8 mouse cellular contexts compared by ENCODE assay signal in genomic region chr7:116504818-116505170, GRCm38 (mm10). TPM values are rescaled to one million over a fixed set of nuclear protein-coding genes. Genes with fewer than 3 reads are reported as not detected.
DNase-seq lines count a peak whose midpoint lies in the region; ATAC-seq and TF ChIP-seq lines count a peak whose summit lies in the region.

No protein-coding gene starts in this region.

- peak overlapping the region; percentile 89 for H3K4me3 ChIP-seq in left cerebral cortex, adult 2 months
- peak overlapping the region; percentile 68 for H3K4me3 ChIP-seq in embryonic facial prominence, embryonic 11.5 days (ENCODE audit: low read depth, low read length)
- H3K4me3 ChIP-seq in intestine, postnatal 0 days (ENCODE audit: low read depth, low read length), result peak overlapping the region; percentile 59
- peak overlapping the region; percentile 68 for H3K4me3 ChIP-seq in neural tube, embryonic 13.5 days

- H3K36me3 ChIP-seq in embryonic facial prominence, embryonic 11.5 days (replicated peaks; ENCODE audit: control insufficient read depth, insufficient read depth, low read depth, low read length), result no peaks in the 10 kb centered on the region
- H3K36me3 ChIP-seq in intestine, postnatal 0 days (ENCODE audit: control insufficient read depth, insufficient read depth), result no peaks in the 10 kb centered on the region
- H3K36me3 ChIP-seq in neural tube, embryonic 13.5 days, result peaks cover 4% of the 10 kb centered on the region; the same call in 1 of the 2 replicates

- intact Hi-C loops in left cerebral cortex, adult 2 months (cut with DNase I), result loop anchor here (2.0 kb wide), 2 partner anchors 46 to 62 kb away; partner anchors contain the start of gene Pik3c2a
- intact Hi-C loops in left cerebral cortex, postnatal 10 days (cut with DNase I), result loop anchor here (5.0 to 10.0 kb wide), 2 partner anchors 57 to 170 kb away; partner anchors contain the start of gene Rps13

- WGBS in embryonic facial prominence, embryonic 11.5 days, result 6% methylated on average over 6 of the region's 6 CpGs
- WGBS in intestine, postnatal 0 days, result 2% methylated on average over 6 of the region's 6 CpGs
- 5% methylated on average over 6 of the region's 6 CpGs for WGBS in neural tube, embryonic 13.5 days

- H3K4me2 ChIP-seq in embryonic facial prominence, embryonic 11.5 days (ENCODE audit: low read depth, low read length), result peak overlapping the region; percentile 82
- peak overlapping the region; percentile 94 for H3K4me2 ChIP-seq in intestine, postnatal 0 days (replicated peaks; ENCODE audit: low read depth)
- peak overlapping the region; percentile 77 for H3K4me2 ChIP-seq in neural tube, embryonic 13.5 days

- H3K4me1 ChIP-seq in embryonic facial prominence, embryonic 11.5 days (ENCODE audit: control insufficient read depth, insufficient read depth, low read length), result no peaks in the 10 kb centered on the region
- H3K4me1 ChIP-seq in intestine, postnatal 0 days (replicated peaks; ENCODE audit: control insufficient read depth, insufficient read depth, low read length), result no peaks in the 10 kb centered on the region
- H3K4me1 ChIP-seq in neural tube, embryonic 13.5 days (replicated peaks), result peaks cover 19% of the 10 kb centered on the region

- no peaks in the 10 kb centered on the region for H3K27me3 ChIP-seq in embryonic facial prominence, embryonic 11.5 days (ENCODE audit: control insufficient read depth, insufficient read depth, low read length)
- H3K27me3 ChIP-seq in intestine, postnatal 0 days (replicated peaks; ENCODE audit: control insufficient read depth, insufficient read depth, low read length), result no peaks in the 10 kb centered on the region
- H3K27me3 ChIP-seq in neural tube, embryonic 13.5 days, result no peaks in the 10 kb centered on the region

- TF ChIP-seq CTCF in left cerebral cortex, adult 2 months (IDR thresholded peaks at IDR 0.05), result no peak
- no peak for TF ChIP-seq CTCF in intestine, postnatal 0 days (IDR thresholded peaks at IDR 0.05; ENCODE audit: low read depth)

- no peak for DNase-seq in left cerebral cortex, adult 2 months (ENCODE audit: extremely low spot score in 1 of 2, low spot score in 2 of 2)
- DNase-seq in left cerebral cortex, postnatal 10 days (ENCODE audit: extremely low spot score in 1 of 2, low spot score in 2 of 2), result no peak
- DNase-seq in embryonic facial prominence, embryonic 11.5 days (ENCODE audit: low spot score), result no peak
- DNase-seq in cerebellum, postnatal 25 days, result no peak
- DNase-seq in gastrocnemius, adult 18-20 months (ENCODE audit: low spot score), result no peak
- DNase-seq in gastrocnemius, postnatal 4 days (ENCODE audit: low spot score in 2 of 2), result no peak

- no peak for ATAC-seq in embryonic facial prominence, embryonic 11.5 days (replicated peaks; ENCODE audit: insufficient number of reproducible peaks, low FRiP score, low TSS enrichment, low read depth)
- no peak for ATAC-seq in intestine, postnatal 0 days
- no peak for ATAC-seq in neural tube, embryonic 13.5 days (ENCODE audit: low read depth)

- peak overlapping the region; percentile 74 for H3K9ac ChIP-seq in embryonic facial prominence, embryonic 11.5 days (replicated peaks; ENCODE audit: low read length)
- peak overlapping the region; percentile 68 for H3K9ac ChIP-seq in intestine, postnatal 0 days (ENCODE audit: low read depth, low read length)
- H3K9ac ChIP-seq in neural tube, embryonic 13.5 days, result peak overlapping the region; percentile 81

- H3K27ac ChIP-seq in left cerebral cortex, adult 2 months, result peak overlapping the region; percentile 92
- no peak overlapping the region for H3K27ac ChIP-seq in embryonic facial prominence, embryonic 11.5 days (replicated peaks; ENCODE audit: low read depth, low read length)
- no peak overlapping the region for H3K27ac ChIP-seq in intestine, postnatal 0 days (ENCODE audit: low read depth, low read length)
- H3K27ac ChIP-seq in neural tube, embryonic 13.5 days (replicated peaks), result peak overlapping the region; percentile 84

- H3K9me3 ChIP-seq in embryonic facial prominence, embryonic 11.5 days (replicated peaks; ENCODE audit: control insufficient read depth, low read length), result no peaks in the 10 kb centered on the region
- H3K9me3 ChIP-seq in intestine, postnatal 0 days (ENCODE audit: control insufficient read depth), result no peaks in the 10 kb centered on the region
- no peaks in the 10 kb centered on the region for H3K9me3 ChIP-seq in neural tube, embryonic 13.5 days

RNA-seq across cellular contexts. Expression of gene Nucb2, which starts 0.6 kb away (rescaled TPM):
- 10 to 100 TPM; 22.0 to 22.3 TPM for total RNA-seq in left cerebral cortex, adult 2 months (2021)
- total RNA-seq in left cerebral cortex, postnatal 10 days (2021), result 10 to 100 TPM; 32.1 to 40.0 TPM
- polyA plus RNA-seq in embryonic facial prominence, embryonic 11.5 days (2014; fragmentation: Nextera tagmentation; extraction: Ambion mirVana), result 14.5 and 18.4 TPM in 2 replicates
- polyA plus RNA-seq in intestine, postnatal 0 days (2015; fragmentation: Nextera tagmentation; extraction: Ambion mirVana), result 9.5 and 10.2 TPM in 2 replicates
- polyA plus RNA-seq in neural tube, embryonic 13.5 days (2015; fragmentation: Nextera tagmentation; extraction: Ambion mirVana), result 20.2 and 22.2 TPM in 2 replicates
- 1 to 10 TPM; 3.0 to 4.5 TPM for total RNA-seq in gastrocnemius, adult 18-20 months (2021)
- total RNA-seq in gastrocnemius, postnatal 4 days (2021), result 10 to 100 TPM; 24.3 to 27.8 TPM

Comparison
In these comparisons a context has a peak if more than half of its experiments do, and no peak if none do; other contexts are left out.
1. RNA of gene Nucb2, which starts 0.6 kb away (total RNA-seq): 32.1 to 40.0 TPM in left cerebral cortex, postnatal 10 days, 24.3 to 27.8 TPM in gastrocnemius, postnatal 4 days and 22.0 to 22.3 TPM in left cerebral cortex, adult 2 months; 3.0 to 4.5 TPM in gastrocnemius, adult 18-20 months; every median in the first group is over 4 times any median in the second.
2. H3K27ac ChIP-seq: peak in left cerebral cortex, adult 2 months (single experiment) and neural tube, embryonic 13.5 days (single experiment); none in embryonic facial prominence, embryonic 11.5 days (single experiment) and intestine, postnatal 0 days (single experiment).
3. Peak in every context shown above with its lines, with median percentiles within 50 percentile points of each other: H3K4me3 ChIP-seq, H3K4me2 ChIP-seq and H3K9ac ChIP-seq.